In genomic region chr9:95566394-95566793, GRCm38 (mm10) we compare ENCODE assay signal across 16 mouse cellular contexts.
"Had no signal": no experiment of that assay in that cellular context is flagged by ENCODE, and none has a peak within 500 bp of the region (broad histone marks: within the 10 kb centered on the region; RNA-seq: fewer than 3 reads in every experiment).

No protein-coding gene starts in this region.

- H3K27ac ChIP-seq: limb, embryonic 10.5 days; limb, embryonic 13.5 days; liver, embryonic 15.5 days; midbrain, embryonic 10.5 days; midbrain, embryonic 13.5 days; stomach, embryonic 15.5 days had no signal

- H3K9me3 ChIP-seq: limb, embryonic 10.5 days; limb, embryonic 13.5 days; liver, embryonic 15.5 days; midbrain, embryonic 10.5 days; midbrain, embryonic 13.5 days; stomach, embryonic 15.5 days had no signal

- H3K9ac ChIP-seq: limb, embryonic 13.5 days; liver, embryonic 15.5 days; midbrain, embryonic 13.5 days; stomach, embryonic 15.5 days had no signal

- DNase-seq: kidney, adult 18-20 months; kidney, adult 9 months; kidney, postnatal 14 days; kidney, postnatal 4 days; lung, adult 2 months; lung, postnatal 14 days; lung, postnatal 4 days; thymus, postnatal 25 days had no signal

- H3K4me1 ChIP-seq: limb, embryonic 10.5 days; limb, embryonic 13.5 days; megakaryocyte, embryonic 14.5 days; stomach, embryonic 15.5 days had no signal

- H3K4me3 ChIP-seq: limb, embryonic 10.5 days; limb, embryonic 13.5 days; liver, embryonic 15.5 days; megakaryocyte, embryonic 14.5 days; midbrain, embryonic 10.5 days; midbrain, embryonic 13.5 days; stomach, embryonic 15.5 days had no signal

- H3K4me2 ChIP-seq: limb, embryonic 13.5 days; liver, embryonic 11.5 days; liver, embryonic 15.5 days; midbrain, embryonic 13.5 days; stomach, embryonic 15.5 days had no signal

- H3K36me3 ChIP-seq: limb, embryonic 10.5 days; limb, embryonic 13.5 days; liver, embryonic 15.5 days; midbrain, embryonic 10.5 days; midbrain, embryonic 13.5 days; stomach, embryonic 15.5 days had no signal

- ATAC-seq: midbrain, embryonic 13.5 days had no signal
